Mouse (Mus musculus): ENCODE data around the gene Srrt.
A peak's percentile ranks its signal among the peaks of the same experiment; 100 is the strongest.

Srrt gene

GRCm38 (mm10) chr5:137307071-137307912 is at the start of gene Srrt:
Gene Srrt (minus strand): TSS chr5:137307674.
- peak; percentile 88 to 89 for DNase-seq

GRCm38 (mm10) chr5:137354091-137354490 is 46.6 kb upstream of the Srrt start:
- DNase-seq, result no peak

GRCm38 (mm10) chr5:137352011-137352975 is 44.8 kb upstream of the Srrt start:
- no peak for DNase-seq

GRCm38 (mm10) chr5:137351394-137351793 is 43.9 kb upstream of the Srrt start:
- no peak for DNase-seq

GRCm38 (mm10) chr5:137351058-137351380 is 43.5 kb upstream of the Srrt start:
- DNase-seq, result no peak

GRCm38 (mm10) chr5:137350205-137351057 is 43.0 kb upstream of the Srrt start:
- DNase-seq, result no peak

- peak in 1 of 2 experiments; percentile 42 for DNase-seq
Observed at GRCm38 (mm10) chr5:137349384-137350204, 42.1 kb upstream of the Srrt start, which contains the start of gene Ephb4. Gene Ephb4 (plus strand): TSS chr5:137350109.

- no peak for DNase-seq
Observed at GRCm38 (mm10) chr5:137348482-137349383, 41.3 kb upstream of the Srrt start.

- DNase-seq, result no peak
Observed at GRCm38 (mm10) chr5:137347856-137348255, 40.4 kb upstream of the Srrt start.

DNA sequence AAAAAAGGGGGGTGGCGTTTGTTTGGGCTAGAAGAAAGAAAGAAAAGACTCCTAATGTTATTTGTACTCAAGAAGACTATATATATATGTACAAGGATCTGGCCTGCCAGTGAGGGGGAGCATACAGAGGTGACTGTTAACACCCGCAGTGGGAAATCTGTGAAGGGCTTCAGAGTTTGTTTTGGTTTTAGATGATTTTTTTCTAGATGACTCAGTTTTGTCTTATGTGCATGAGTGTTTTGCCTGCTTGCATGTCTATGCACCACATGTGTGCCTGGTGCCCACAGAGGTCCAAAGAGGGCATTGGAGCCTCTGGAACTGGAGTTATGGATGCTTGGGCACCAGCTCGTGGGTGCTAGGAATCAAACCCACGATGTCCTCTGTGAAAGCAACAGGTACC is 39.5 kb upstream of the Srrt start:
- no peak for DNase-seq

DNA sequence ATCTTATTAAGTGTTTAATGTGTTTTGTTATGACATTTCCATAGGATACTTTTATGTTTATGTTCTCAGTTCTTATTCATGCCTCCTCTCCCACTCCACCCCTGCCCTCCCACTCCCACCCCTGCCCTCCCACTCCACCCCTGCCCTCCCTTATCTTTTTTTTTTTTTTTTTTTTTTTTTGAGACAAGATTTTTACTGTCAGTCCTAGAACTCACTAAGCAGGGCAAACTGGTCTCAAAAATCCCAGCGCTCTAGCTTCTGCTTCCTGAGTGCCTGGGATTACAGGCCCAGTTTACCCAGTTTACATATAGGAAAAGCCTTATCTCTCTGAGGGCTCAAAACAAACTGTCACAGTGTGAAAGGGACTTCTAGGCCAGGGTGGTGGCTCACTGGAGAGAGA is 38.9 kb upstream of the Srrt start:
- no peak for DNase-seq

DNA sequence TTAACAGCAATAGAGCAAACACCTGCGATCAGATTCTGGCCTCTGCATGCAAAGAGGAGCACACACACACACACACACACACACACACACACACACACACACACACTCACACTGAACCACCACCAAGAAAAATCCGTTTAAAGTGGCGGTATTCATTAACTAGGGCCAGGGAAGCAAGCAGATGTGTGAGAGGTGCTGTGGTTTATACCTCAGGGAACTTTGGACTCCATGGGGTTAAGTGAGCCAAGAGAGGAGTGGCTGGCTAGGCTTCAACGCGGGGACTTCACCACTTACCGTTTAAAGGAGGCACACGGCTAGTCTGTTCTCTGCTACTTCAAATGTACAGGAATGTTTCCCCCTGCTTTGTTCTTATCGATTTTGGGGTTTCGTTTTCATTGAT is 38.3 kb upstream of the Srrt start:
- DNase-seq, result no peak

DNA sequence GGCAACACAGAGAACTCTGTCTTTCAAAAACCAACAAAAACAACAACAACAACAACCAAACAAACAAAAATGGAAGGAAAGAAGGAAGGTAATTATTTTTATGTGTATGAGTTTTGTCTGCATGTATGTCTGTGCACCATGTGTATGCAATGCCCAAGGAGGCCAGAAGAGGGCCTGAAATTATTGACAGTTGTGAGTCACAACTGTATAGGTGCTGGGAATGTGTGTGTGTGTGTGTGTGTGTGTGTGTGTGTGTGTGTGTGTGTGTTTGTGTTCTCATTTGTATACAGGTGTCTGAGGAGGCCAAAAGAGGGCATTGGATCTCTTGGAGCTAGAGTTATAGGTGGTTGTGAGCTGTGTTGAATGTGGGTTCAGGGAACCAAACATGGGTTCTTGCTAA is 36.4 kb upstream of the Srrt start:
- no peak for DNase-seq

- no peak for DNase-seq
Observed at GRCm38 (mm10) chr5:137343412-137343811, 35.9 kb upstream of the Srrt start.

GRCm38 (mm10) chr5:137342407-137343012 is 35.0 kb upstream of the Srrt start:
- no peak for DNase-seq

DNA sequence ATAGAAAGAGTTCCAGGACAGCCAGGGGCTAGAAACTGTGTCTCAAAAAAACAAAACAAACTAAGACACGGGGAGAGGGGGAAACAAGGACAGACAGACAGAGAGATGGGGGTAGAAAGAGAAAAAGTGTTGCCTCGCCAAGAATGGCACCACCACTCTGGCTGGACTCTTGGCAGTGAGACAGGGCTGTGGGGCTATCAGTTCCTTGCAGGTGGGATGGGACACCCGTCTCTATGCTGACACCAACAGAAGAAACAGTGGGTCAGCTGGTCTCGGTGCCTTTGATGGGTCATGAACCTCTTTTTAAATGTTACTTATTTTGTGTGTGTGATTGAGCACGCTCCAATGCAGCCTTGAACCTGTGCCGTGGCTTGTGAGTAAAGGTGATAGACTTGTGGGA is 32.7 kb upstream of the Srrt start:
- DNase-seq, result no peak

- peak; percentile 41 to 43 for DNase-seq
Observed at GRCm38 (mm10) chr5:137339290-137339979, 32.0 kb upstream of the Srrt start.

GRCm38 (mm10) chr5:137338663-137339289 is 31.3 kb upstream of the Srrt start:
- DNase-seq, result peak in 1 of 2 experiments; percentile 37

- DNase-seq, result peak; percentile 92 to 96
Observed at GRCm38 (mm10) chr5:137338256-137338655, 30.8 kb upstream of the Srrt start.
